Mouse (Mus musculus) heart, embryonic 11.5 days (tissue): ENCODE results near the gene Tmem251. TPM values are rescaled to one million over a fixed set of nuclear protein-coding genes. Genes with fewer than 3 reads are reported as not detected.
A peak's percentile ranks its signal among the peaks of the same experiment; 100 is the strongest.

ENCODE experiments used
- ATAC-seq: fragments of 200-750 bp; cut with Nextera tagmentation; replicated peaks from 2 replicates; pipeline ENCODE4 v1.8.0; 2017; ENCODE audit warnings: moderate library complexity; ENCODE audit not compliant: insufficient number of reproducible peaks, low FRiP score, low TSS enrichment
- H3K27ac ChIP-seq: fragments of 300-500 bp; sonication (generic); 2 replicates; pipeline ENCODE4 v1.5.1; 2014; ENCODE audit warnings: mild to moderate bottlenecking, low read depth, low read length
- H3K27me3 ChIP-seq: fragments of 300-500 bp; sonication (generic); 2 replicates; pipeline ENCODE4 v1.6.1; 2014; ENCODE audit warnings: mild to moderate bottlenecking, low read length, mixed read lengths; ENCODE audit not compliant: control insufficient read depth, insufficient read depth
- H3K36me3 ChIP-seq: fragments of 300-500 bp; sonication (generic); 2 replicates; pipeline ENCODE4 v1.6.1; 2014; ENCODE audit warnings: mild to moderate bottlenecking, low read length, moderate library complexity, mixed read lengths; ENCODE audit not compliant: control insufficient read depth, insufficient read depth
- H3K4me1 ChIP-seq: fragments of 300-500 bp; sonication (generic); 2 replicates; pipeline ENCODE4 v1.6.1; 2014; ENCODE audit warnings: low read length; ENCODE audit not compliant: control insufficient read depth, insufficient read depth
- H3K4me2 ChIP-seq: fragments of 300-500 bp; sonication (generic); 2 replicates; pipeline ENCODE4 v1.6.1; 2014; ENCODE audit warnings: mild to moderate bottlenecking, moderate library complexity
- H3K4me3 ChIP-seq: fragments of 300-500 bp; sonication (generic); 2 replicates; pipeline ENCODE4 v1.5.1; 2014; ENCODE audit warnings: low read depth, low read length
- H3K9ac ChIP-seq: fragments of 300-500 bp; sonication (generic); 2 replicates; pipeline ENCODE4 v1.6.1; 2014; ENCODE audit warnings: mild to moderate bottlenecking, low read depth, low read length, moderate library complexity
- H3K9me3 ChIP-seq: fragments of 300-500 bp; sonication (generic); replicated peaks from 2 replicates; pipeline ENCODE4 v1.6.1; 2016; ENCODE audit warnings: low read length; ENCODE audit not compliant: control insufficient read depth
- WGBS: fragments of 180-500 bp; shearing (Covaris S2); extraction: QIAGEN DNeasy Blood & Tissue Kit; methylation state at CpG from one replicate; pipeline ENCODE4 v1.1.7; 2014; ENCODE audit not compliant: insufficient replicate concordance; 5-methylcytosine and 5-hydroxymethylcytosine counted together
- polyA plus RNA-seq: library from polyadenylated mRNA; unstranded; fragments of >200 nt; fragmentation: Nextera tagmentation; extraction: Ambion mirVana; gene quantifications from 2 replicates; pipeline ENCODE4 v1.2.1, GENCODE M21; 2014

The Tmem251 gene
- 7.4 and 7.9 TPM in 2 replicates for polyA plus RNA-seq

- Histone ChIP-seq H3K36me3 (0 out of 2 replicates have a peak, but pooled peaks cover 3% of the 10 kb centered on the region), H3K9me3 (no peaks in the 10 kb centered on the region), H3K4me2 (peak within 1 kb of the TSS; percentile 89), H3K27ac (peak within 1 kb of the TSS; percentile 90), H3K27me3 (no peaks in the 10 kb centered on the region), H3K4me3 (peak within 1 kb of the TSS; percentile 76), H3K9ac (peak within 1 kb of the TSS; percentile 84), H3K4me1 (peaks cover 18% of the 10 kb centered on the region)
- peak; percentile 94 for ATAC-seq
- under 1% methylated on average over 63 of the region's 63 CpGs for WGBS
Measured at GRCm38 (mm10) chr12:102743589-102744574, at the start of gene Tmem251, which contains the start of gene Moap1. Tmem251 (plus strand) TSS chr12:102743762. Moap1 (minus strand) TSS chr12:102743661.

- Histone ChIP-seq H3K4me2 (no peak overlapping the region), H3K4me3 (no peak overlapping the region), H3K9ac (no peak overlapping the region), H3K27me3 (no peaks in the 10 kb centered on the region), H3K36me3 (no peaks in the 10 kb centered on the region), H3K27ac (no peak overlapping the region), H3K4me1 (peaks cover 6% of the 10 kb centered on the region), H3K9me3 (no peaks in the 10 kb centered on the region)
- WGBS: 73% methylated on average over 18 of the region's 18 CpGs
- ATAC-seq: no peak
Measured at GRCm38 (mm10) chr12:102695369-102696239, 48.0 kb upstream of the Tmem251 start.

DNA sequence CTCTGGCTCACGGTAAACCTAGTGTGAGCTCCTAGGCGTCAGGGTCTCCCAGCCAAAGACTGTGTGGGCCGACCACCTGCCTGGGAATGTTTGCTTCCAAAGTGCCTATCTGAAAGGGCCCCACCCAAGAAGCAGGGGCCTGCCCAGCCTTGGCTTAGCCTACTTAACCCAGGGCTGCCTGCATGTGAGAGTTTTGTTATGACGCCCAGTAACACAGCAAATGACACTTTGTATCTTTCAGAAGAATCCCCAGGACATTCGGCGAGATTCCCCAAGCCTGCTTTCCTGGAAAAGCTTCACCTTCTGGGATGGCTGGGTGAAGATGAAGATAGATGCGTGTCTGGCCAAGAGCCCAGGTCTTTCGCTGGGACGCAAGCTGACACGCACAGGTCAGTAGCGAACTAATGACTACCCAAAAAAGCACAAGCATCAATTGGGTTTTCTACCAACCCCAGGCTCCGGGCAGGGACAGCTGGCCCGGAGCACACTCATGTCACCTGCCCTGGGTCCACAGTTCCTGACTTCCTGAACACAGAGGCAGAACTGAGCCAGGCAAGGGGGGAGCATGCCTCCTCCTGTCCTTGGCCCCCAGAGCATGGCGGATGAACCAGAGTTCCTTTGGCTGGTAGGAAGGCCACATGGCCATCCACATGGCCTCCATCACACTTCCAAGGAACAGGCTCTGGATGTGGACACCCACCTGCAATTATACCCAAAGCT is 46.8 kb upstream of the Tmem251 start:
- H3K4me1 ChIP-seq: peaks cover 6% of the 10 kb centered on the region
- no peak for ATAC-seq
- H3K4me2 ChIP-seq: no peak overlapping the region
- no peaks in the 10 kb centered on the region for H3K9me3 ChIP-seq
- 77% methylated on average over 14 of the region's 14 CpGs for WGBS
- H3K27me3 ChIP-seq: no peaks in the 10 kb centered on the region
- no peak overlapping the region for H3K4me3 ChIP-seq
- no peak overlapping the region for H3K9ac ChIP-seq
- H3K36me3 ChIP-seq: no peaks in the 10 kb centered on the region
- no peak overlapping the region; the same call in 1 of the 2 replicates for H3K27ac ChIP-seq

GRCm38 (mm10) chr12:102697381-102697780 is 46.2 kb upstream of the Tmem251 start:
- H3K4me1 ChIP-seq: peaks cover 6% of the 10 kb centered on the region
- H3K9me3 ChIP-seq: no peaks in the 10 kb centered on the region
- no peak overlapping the region for H3K4me2 ChIP-seq
- H3K36me3 ChIP-seq: no peaks in the 10 kb centered on the region
- no peak overlapping the region for H3K4me3 ChIP-seq
- WGBS: 71% methylated on average over 7 of the region's 7 CpGs
- no peak overlapping the region for H3K27ac ChIP-seq
- no peak for ATAC-seq
- no peak overlapping the region for H3K9ac ChIP-seq
- no peaks in the 10 kb centered on the region for H3K27me3 ChIP-seq

GRCm38 (mm10) chr12:102698089-102698684 is 45.4 kb upstream of the Tmem251 start:
- no peaks in the 10 kb centered on the region for H3K9me3 ChIP-seq
- H3K4me2 ChIP-seq: no peak overlapping the region
- no peak for ATAC-seq
- no peak overlapping the region for H3K4me3 ChIP-seq
- WGBS: 38% methylated on average over 1 of the region's 1 CpGs
- no peaks in the 10 kb centered on the region for H3K36me3 ChIP-seq
- no peak overlapping the region for H3K27ac ChIP-seq
- peaks cover 12% of the 10 kb centered on the region for H3K4me1 ChIP-seq
- peaks cover under 1% of the 10 kb centered on the region for H3K27me3 ChIP-seq
- no peak overlapping the region for H3K9ac ChIP-seq

- no peak overlapping the region for H3K9ac ChIP-seq
- peaks cover 7% of the 10 kb centered on the region for H3K27me3 ChIP-seq
- ATAC-seq: no peak
- no peaks in the 10 kb centered on the region for H3K9me3 ChIP-seq
- H3K27ac ChIP-seq: no peak overlapping the region
- H3K4me3 ChIP-seq: no peak overlapping the region
- H3K36me3 ChIP-seq: no peaks in the 10 kb centered on the region
- 31% methylated on average over 1 of the region's 1 CpGs for WGBS
- H3K4me2 ChIP-seq: no peak overlapping the region
- peaks cover 15% of the 10 kb centered on the region for H3K4me1 ChIP-seq
Measured at GRCm38 (mm10) chr12:102699156-102699555, 44.4 kb upstream of the Tmem251 start.

DNA sequence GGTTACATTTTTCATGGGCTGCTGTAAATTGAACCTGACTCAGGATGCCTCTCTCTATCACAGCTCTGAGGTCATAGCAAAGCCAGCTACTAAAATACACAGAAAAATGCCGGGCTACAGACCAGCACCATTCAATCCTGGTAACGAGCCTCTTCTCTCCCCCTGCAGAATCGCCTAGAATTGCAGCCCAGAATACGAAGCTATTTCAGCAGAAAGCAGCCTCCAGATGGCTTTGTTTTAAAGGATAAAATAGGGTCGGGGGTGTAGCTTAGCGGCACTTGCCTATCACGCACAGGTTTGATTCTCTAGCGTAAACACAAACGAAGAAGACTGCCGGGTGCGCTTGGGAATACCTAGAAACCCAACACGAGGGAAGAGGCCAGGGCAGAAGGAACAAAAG is 43.1 kb upstream of the Tmem251 start:
- ATAC-seq: no peak
- Histone ChIP-seq H3K27ac (no peak overlapping the region), H3K27me3 (peaks cover 7% of the 10 kb centered on the region), H3K36me3 (no peaks in the 10 kb centered on the region), H3K9me3 (no peaks in the 10 kb centered on the region), H3K4me1 (peaks cover 19% of the 10 kb centered on the region), H3K9ac (no peak overlapping the region), H3K4me3 (no peak overlapping the region), H3K4me2 (no peak overlapping the region)
- 70% methylated on average over 12 of the region's 12 CpGs for WGBS
